Mouse (Mus musculus): Measurements from ENCODE around the gene Pafah2. TPM values are rescaled to one million over a fixed set of nuclear protein-coding genes. Genes with fewer than 3 reads are reported as not detected.

The Pafah2 gene
- polyA plus RNA-seq, 1 experiment from 2014 or later, result 14.3 TPM

GRCm38 (mm10) chr4:134352261-134352707 is 43.8 kb upstream of the Pafah2 start:
- Histone ChIP-seq H3K4me3 (ENCODE audit: low read depth, low read length) (no peak overlapping the region), H3K4me1 (ENCODE audit: insufficient read depth) (0 out of 2 replicates have a peak, but pooled peaks cover 4% of the 10 kb centered on the region), H3K4me2 (ENCODE audit: low read depth, low read length) (no peak overlapping the region), H3K9ac (replicated peaks) (no peak overlapping the region), H3K36me3 (replicated peaks; ENCODE audit: insufficient read depth, low read length) (no peaks in the 10 kb centered on the region), H3K27me3 (ENCODE audit: insufficient read depth, low read length) (no peaks in the 10 kb centered on the region), H3K9me3 (ENCODE audit: low read length) (no peaks in the 10 kb centered on the region), H3K27ac (ENCODE audit: low read depth) (no peak overlapping the region)
- 77% methylated on average over 12 of the region's 12 CpGs for WGBS (ENCODE audit: insufficient replicate concordance)
- DNase-seq (peak; percentile 9), ATAC-seq (no peak)
- TF ChIP-seq CTCF (IDR thresholded peaks at IDR 0.05; ENCODE audit: low read depth) (no peak), EP300 (IDR thresholded peaks at IDR 0.05; ENCODE audit: low read depth) (no peak)

DNA sequence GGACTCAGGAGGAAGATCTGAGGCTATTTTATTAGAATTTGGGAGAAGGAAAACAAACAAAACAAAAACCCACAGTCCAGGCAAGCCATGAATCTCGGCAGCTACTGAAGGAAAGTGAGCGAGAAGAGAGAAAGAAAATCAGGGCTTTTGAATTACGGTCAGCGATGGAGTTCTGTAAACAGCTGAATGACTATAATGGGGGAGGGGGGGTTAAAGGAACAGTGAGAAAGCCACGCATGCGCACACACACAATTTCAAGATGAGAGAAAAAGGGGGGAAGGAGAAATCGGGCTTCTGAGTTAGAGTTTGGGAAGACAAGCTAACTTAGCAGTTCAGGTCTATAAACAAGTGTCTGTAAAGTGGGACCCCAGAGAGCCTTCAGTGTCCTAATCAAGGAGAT is 43.2 kb upstream of the Pafah2 start:
- TF ChIP-seq CTCF (IDR thresholded peaks at IDR 0.05; ENCODE audit: low read depth) (no peak), EP300 (IDR thresholded peaks at IDR 0.05; ENCODE audit: low read depth) (no peak)
- Histone ChIP-seq H3K4me3 (ENCODE audit: low read depth, low read length) (no peak overlapping the region), H3K9me3 (ENCODE audit: low read length) (no peaks in the 10 kb centered on the region), H3K27ac (ENCODE audit: low read depth) (no peak overlapping the region), H3K36me3 (replicated peaks; ENCODE audit: insufficient read depth, low read length) (no peaks in the 10 kb centered on the region), H3K4me2 (ENCODE audit: low read depth, low read length) (no peak overlapping the region), H3K9ac (replicated peaks) (no peak overlapping the region), H3K27me3 (ENCODE audit: insufficient read depth, low read length) (no peaks in the 10 kb centered on the region), H3K4me1 (ENCODE audit: insufficient read depth) (peaks cover 4% of the 10 kb centered on the region; the same call in 1 of the 2 replicates)
- DNase-seq, result no peak
- 83% methylated on average over 7 of the region's 7 CpGs for WGBS (ENCODE audit: insufficient replicate concordance)
- ATAC-seq, result no peak

- 47% methylated on average over 5 of the region's 5 CpGs for WGBS (ENCODE audit: insufficient replicate concordance)
- ATAC-seq, result no peak
- H3K4me3 ChIP-seq (ENCODE audit: low read depth, low read length), result no peak overlapping the region
Observed at GRCm38 (mm10) chr4:134353527-134354409, 42.4 kb upstream of the Pafah2 start.

DNA sequence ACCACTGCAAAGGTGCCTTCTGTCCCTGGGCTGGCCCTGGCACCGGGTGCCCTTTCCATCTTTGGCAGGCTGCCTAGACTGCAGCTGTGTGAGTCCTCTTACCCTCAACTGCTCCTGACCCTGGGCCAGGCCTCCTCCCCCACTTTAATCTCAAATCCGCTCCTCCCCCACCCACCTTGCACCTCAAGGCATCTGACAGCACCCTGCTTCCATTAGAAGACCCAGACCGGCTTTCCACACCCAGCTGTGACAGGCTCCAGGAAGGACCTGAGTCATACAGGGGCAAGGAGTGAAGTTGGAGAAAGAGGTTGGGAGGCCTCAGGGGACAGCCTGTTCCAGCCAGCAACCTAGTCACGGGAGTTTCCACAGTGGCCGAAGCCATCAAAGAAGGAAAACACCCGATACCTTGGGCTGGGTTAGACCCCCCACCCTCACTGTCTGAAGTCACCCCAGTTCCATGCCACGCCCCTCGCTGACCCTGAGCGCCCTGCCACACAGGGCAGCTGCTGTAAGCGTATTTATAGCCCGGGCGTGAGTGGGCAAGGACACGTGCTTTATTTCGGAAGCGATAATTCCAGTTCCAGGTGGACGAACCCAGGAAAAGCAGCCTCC is 40.2 kb upstream of the Pafah2 start:
- H3K36me3 ChIP-seq (replicated peaks; ENCODE audit: insufficient read depth, low read length), result no peaks in the 10 kb centered on the region
- no peak overlapping the region for H3K9ac ChIP-seq (replicated peaks)
- 58% methylated on average over 16 of the region's 16 CpGs for WGBS (ENCODE audit: insufficient replicate concordance)
- DNase-seq (no peak), ATAC-seq (no peak)
- no peak overlapping the region for H3K4me2 ChIP-seq (ENCODE audit: low read depth, low read length)
- H3K27me3 ChIP-seq (ENCODE audit: insufficient read depth, low read length), result no peaks in the 10 kb centered on the region
- H3K4me3 ChIP-seq (ENCODE audit: low read depth, low read length), result no peak overlapping the region
- H3K9me3 ChIP-seq (ENCODE audit: low read length), result no peaks in the 10 kb centered on the region
- no peak for TF ChIP-seq CTCF (IDR thresholded peaks at IDR 0.05; ENCODE audit: low read depth)
- TF ChIP-seq EP300 (IDR thresholded peaks at IDR 0.05; ENCODE audit: low read depth), result no peak
- H3K27ac ChIP-seq (ENCODE audit: low read depth), result no peak overlapping the region
- H3K4me1 ChIP-seq (ENCODE audit: insufficient read depth), result peaks cover 4% of the 10 kb centered on the region; the same call in 1 of the 2 replicates

More at GRCm38 (mm10) chr4:134353527-134354409, 42.4 kb upstream of the Pafah2 start:
- no peak overlapping the region for H3K27ac ChIP-seq (ENCODE audit: low read depth)
- no peaks in the 10 kb centered on the region for H3K27me3 ChIP-seq (ENCODE audit: insufficient read depth, low read length)
- peaks cover 4% of the 10 kb centered on the region; the same call in 1 of the 2 replicates for H3K4me1 ChIP-seq (ENCODE audit: insufficient read depth)
- no peak for DNase-seq
- H3K4me2 ChIP-seq (ENCODE audit: low read depth, low read length), result no peak overlapping the region
- no peaks in the 10 kb centered on the region for H3K9me3 ChIP-seq (ENCODE audit: low read length)
- H3K36me3 ChIP-seq (replicated peaks; ENCODE audit: insufficient read depth, low read length), result no peaks in the 10 kb centered on the region
- no peak for TF ChIP-seq EP300 (IDR thresholded peaks at IDR 0.05; ENCODE audit: low read depth)
- no peak for TF ChIP-seq CTCF (IDR thresholded peaks at IDR 0.05; ENCODE audit: low read depth)
- no peak overlapping the region for H3K9ac ChIP-seq (replicated peaks)

GRCm38 (mm10) chr4:134356591-134357460 is 39.3 kb upstream of the Pafah2 start:
- Histone ChIP-seq H3K4me3 (ENCODE audit: low read depth, low read length) (no peak overlapping the region), H3K36me3 (replicated peaks; ENCODE audit: insufficient read depth, low read length) (no peaks in the 10 kb centered on the region), H3K27ac (ENCODE audit: low read depth) (no peak overlapping the region), H3K27me3 (ENCODE audit: insufficient read depth, low read length) (no peaks in the 10 kb centered on the region), H3K4me1 (ENCODE audit: insufficient read depth) (peaks cover 4% of the 10 kb centered on the region; the same call in 1 of the 2 replicates), H3K9me3 (ENCODE audit: low read length) (no peaks in the 10 kb centered on the region), H3K4me2 (ENCODE audit: low read depth, low read length) (peak overlapping the region; percentile 53; the same call in 1 of the 2 replicates), H3K9ac (replicated peaks) (no peak overlapping the region)
- 16% methylated on average over 22 of the region's 22 CpGs for WGBS (ENCODE audit: insufficient replicate concordance)
- TF ChIP-seq EP300 (IDR thresholded peaks at IDR 0.05; ENCODE audit: low read depth), result no peak
- peak; percentile 97 for TF ChIP-seq CTCF (IDR thresholded peaks at IDR 0.05; ENCODE audit: low read depth)
- peak; percentile 73 for ATAC-seq
- peak; percentile 75 for DNase-seq

All from liver, postnatal 0 days (tissue).